In genomic region chr2:157546686-157547085, GRCm38 (mm10) we compare ENCODE assay signal across 19 mouse cellular contexts. TPM values are rescaled to one million over a fixed set of nuclear protein-coding genes. Genes with fewer than 3 reads are reported as not detected.
A peak's percentile ranks its signal among the peaks of the same experiment; 100 is the strongest.
DNase-seq lines count a peak whose midpoint lies in the region; ATAC-seq lines count a peak whose summit lies in the region.
"Had no signal": no experiment of that assay in that cellular context is flagged by ENCODE, and none has a peak within 500 bp of the region (broad histone marks: within the 10 kb centered on the region; RNA-seq: fewer than 3 reads in every experiment).

No protein-coding gene starts in this region.

- peaks cover 72% of the 10 kb centered on the region for H3K4me1 ChIP-seq in forebrain, embryonic 10.5 days
- peaks cover 54% of the 10 kb centered on the region for H3K4me1 ChIP-seq in forebrain, embryonic 13.5 days
- H3K4me1 ChIP-seq in midbrain, embryonic 13.5 days (replicated peaks) = peaks cover 62% of the 10 kb centered on the region
- peaks cover 69% of the 10 kb centered on the region for H3K4me1 ChIP-seq in midbrain, embryonic 10.5 days
- H3K4me1 ChIP-seq in forebrain, embryonic 16.5 days (replicated peaks; ENCODE audit: control insufficient read depth, insufficient read depth, low read length) = peaks cover 38% of the 10 kb centered on the region
- H3K4me1 ChIP-seq in midbrain, embryonic 16.5 days (ENCODE audit: control insufficient read depth, insufficient read depth, low read length) = peaks cover 48% of the 10 kb centered on the region
- H3K4me1 ChIP-seq: kidney, embryonic 15.5 days had no signal

- H3K27ac ChIP-seq in forebrain, embryonic 10.5 days = peak overlapping the region; percentile 72; the same call in 1 of the 2 replicates
- no peak overlapping the region; the same call in 1 of the 2 replicates for H3K27ac ChIP-seq in forebrain, embryonic 13.5 days
- H3K27ac ChIP-seq in midbrain, embryonic 13.5 days = peak overlapping the region; percentile 78
- H3K27ac ChIP-seq in midbrain, embryonic 10.5 days (replicated peaks) = no peak overlapping the region
- H3K27ac ChIP-seq in forebrain, embryonic 16.5 days (ENCODE audit: low read length) = peak overlapping the region; percentile 35; the same call in 1 of the 2 replicates
- H3K27ac ChIP-seq in midbrain, embryonic 16.5 days (ENCODE audit: low read length) = peak overlapping the region; percentile 62
- H3K27ac ChIP-seq: embryonic facial prominence, embryonic 15.5 days; kidney, embryonic 15.5 days; liver, embryonic 13.5 days; lung, embryonic 15.5 days had no signal

- peaks cover 52% of the 10 kb centered on the region for H3K27me3 ChIP-seq in forebrain, embryonic 10.5 days (ENCODE audit: poor library complexity, severe bottlenecking)
- no peaks in the 10 kb centered on the region for H3K27me3 ChIP-seq in forebrain, embryonic 13.5 days
- no peaks in the 10 kb centered on the region for H3K27me3 ChIP-seq in midbrain, embryonic 13.5 days
- peaks cover 91% of the 10 kb centered on the region for H3K27me3 ChIP-seq in midbrain, embryonic 10.5 days (ENCODE audit: low read depth, poor library complexity, severe bottlenecking)
- H3K27me3 ChIP-seq in forebrain, embryonic 16.5 days (replicated peaks; ENCODE audit: control insufficient read depth, insufficient read depth, low read length) = no peaks in the 10 kb centered on the region
- no peaks in the 10 kb centered on the region for H3K27me3 ChIP-seq in midbrain, embryonic 16.5 days (ENCODE audit: control insufficient read depth, insufficient read depth, low read depth, low read length)
- H3K27me3 ChIP-seq: embryonic facial prominence, embryonic 15.5 days; kidney, embryonic 15.5 days; liver, embryonic 13.5 days; lung, embryonic 15.5 days had no signal

- ATAC-seq in forebrain, embryonic 13.5 days = no peak
- ATAC-seq in midbrain, embryonic 13.5 days = no peak
- no peak for ATAC-seq in forebrain, embryonic 16.5 days
- no peak for ATAC-seq in midbrain, embryonic 16.5 days

- no peak for DNase-seq in forebrain, embryonic 10.5 days (ENCODE audit: extremely low spot score, low spot score)
- no peak for DNase-seq in midbrain, embryonic 10.5 days (ENCODE audit: low spot score)
- no peak for DNase-seq in testis, postnatal 14 days (ENCODE audit: low spot score)
- no peak for DNase-seq in cerebellum, adult 8-10 months
- DNase-seq: adrenal gland, postnatal 10 days; cerebellum, adult 11-12 months; gastrocnemius, postnatal 25 days; heart, postnatal 14 days; left cerebral cortex, postnatal 4 days; liver, embryonic 13.5 days; right cerebral cortex, adult 18-20 months; thymus, adult 18-20 months had no signal

- H3K4me2 ChIP-seq in forebrain, embryonic 13.5 days = no peak overlapping the region
- no peak overlapping the region for H3K4me2 ChIP-seq in midbrain, embryonic 13.5 days (replicated peaks)
- H3K4me2 ChIP-seq in forebrain, embryonic 16.5 days (ENCODE audit: low read length) = no peak overlapping the region
- no peak overlapping the region for H3K4me2 ChIP-seq in midbrain, embryonic 16.5 days (ENCODE audit: low read length)
- H3K4me2 ChIP-seq: embryonic facial prominence, embryonic 15.5 days; kidney, embryonic 15.5 days; liver, embryonic 13.5 days; lung, embryonic 15.5 days had no signal

- no peak overlapping the region for H3K4me3 ChIP-seq in forebrain, embryonic 10.5 days
- no peak overlapping the region for H3K4me3 ChIP-seq in forebrain, embryonic 13.5 days
- H3K4me3 ChIP-seq in midbrain, embryonic 13.5 days (replicated peaks) = no peak overlapping the region
- no peak overlapping the region for H3K4me3 ChIP-seq in midbrain, embryonic 10.5 days
- H3K4me3 ChIP-seq in forebrain, embryonic 16.5 days (replicated peaks; ENCODE audit: low read length) = no peak overlapping the region
- no peak overlapping the region for H3K4me3 ChIP-seq in midbrain, embryonic 16.5 days (ENCODE audit: low read depth, low read length)
- H3K4me3 ChIP-seq: embryonic facial prominence, embryonic 15.5 days; kidney, embryonic 15.5 days; liver, embryonic 13.5 days; lung, embryonic 15.5 days had no signal

- H3K9me3 ChIP-seq in forebrain, embryonic 10.5 days = no peaks in the 10 kb centered on the region
- no peaks in the 10 kb centered on the region for H3K9me3 ChIP-seq in forebrain, embryonic 13.5 days (replicated peaks)
- no peaks in the 10 kb centered on the region for H3K9me3 ChIP-seq in midbrain, embryonic 13.5 days
- H3K9me3 ChIP-seq in midbrain, embryonic 10.5 days (replicated peaks) = no peaks in the 10 kb centered on the region
- H3K9me3 ChIP-seq in forebrain, embryonic 16.5 days (ENCODE audit: control insufficient read depth, low read length) = no peaks in the 10 kb centered on the region
- no peaks in the 10 kb centered on the region for H3K9me3 ChIP-seq in midbrain, embryonic 16.5 days (replicated peaks; ENCODE audit: control insufficient read depth, low read length, poor library complexity, severe bottlenecking)
- H3K9me3 ChIP-seq: embryonic facial prominence, embryonic 15.5 days; kidney, embryonic 15.5 days; liver, embryonic 13.5 days; lung, embryonic 15.5 days had no signal

- H3K9ac ChIP-seq in forebrain, embryonic 13.5 days = no peak overlapping the region
- 0 out of 2 replicates have a peak overlapping the region, but pooled peaks have one; percentile 16 for H3K9ac ChIP-seq in midbrain, embryonic 13.5 days (replicated peaks)
- no peak overlapping the region for H3K9ac ChIP-seq in forebrain, embryonic 16.5 days (replicated peaks; ENCODE audit: low read depth, low read length)
- H3K9ac ChIP-seq in midbrain, embryonic 16.5 days (ENCODE audit: low read depth, low read length) = no peak overlapping the region
- H3K9ac ChIP-seq: embryonic facial prominence, embryonic 15.5 days; kidney, embryonic 15.5 days; liver, embryonic 13.5 days; lung, embryonic 15.5 days had no signal

- H3K36me3 ChIP-seq in forebrain, embryonic 10.5 days (replicated peaks) = peaks cover 42% of the 10 kb centered on the region
- H3K36me3 ChIP-seq in forebrain, embryonic 13.5 days (ENCODE audit: poor library complexity, severe bottlenecking) = peaks cover 26% of the 10 kb centered on the region
- peaks cover 24% of the 10 kb centered on the region for H3K36me3 ChIP-seq in midbrain, embryonic 13.5 days
- peaks cover 20% of the 10 kb centered on the region for H3K36me3 ChIP-seq in midbrain, embryonic 10.5 days
- no peaks in the 10 kb centered on the region for H3K36me3 ChIP-seq in forebrain, embryonic 16.5 days (ENCODE audit: control insufficient read depth, insufficient read depth)
- no peaks in the 10 kb centered on the region for H3K36me3 ChIP-seq in midbrain, embryonic 16.5 days (ENCODE audit: control insufficient read depth, insufficient read depth, low read length)
- H3K36me3 ChIP-seq: liver, embryonic 13.5 days had no signal

RNA-seq across cellular contexts. Expression of gene Nnat, which starts 13.2 kb away (rescaled TPM):
- polyA plus RNA-seq in forebrain, embryonic 10.5 days (2016; fragmentation: Nextera tagmentation; extraction: Ambion mirVana) = 1,904 and 2,173 TPM in 2 replicates
- 6,508 and 7,407 TPM in 2 replicates for polyA plus RNA-seq in forebrain, embryonic 13.5 days (2015; fragmentation: Nextera tagmentation; extraction: Ambion mirVana)
- polyA plus RNA-seq in midbrain, embryonic 13.5 days (2015; fragmentation: Nextera tagmentation; extraction: Ambion mirVana) = 8,644 and 8,868 TPM in 2 replicates
- polyA plus RNA-seq in midbrain, embryonic 10.5 days (2016; fragmentation: Nextera tagmentation; extraction: Ambion mirVana) = 1,354 and 2,071 TPM in 2 replicates
- polyA plus RNA-seq in forebrain, embryonic 16.5 days (2015; fragmentation: Nextera tagmentation; extraction: Ambion mirVana) = 5,254 and 7,174 TPM in 2 replicates
- polyA plus RNA-seq in midbrain, embryonic 16.5 days (2015; fragmentation: Nextera tagmentation; extraction: Ambion mirVana) = 9,243 and 10,143 TPM in 2 replicates

RNA-seq across cellular contexts. Expression of gene Blcap, which starts 24.4 kb away (rescaled TPM):
- polyA plus RNA-seq in forebrain, embryonic 10.5 days (2016; fragmentation: Nextera tagmentation; extraction: Ambion mirVana) = 78.7 and 82.3 TPM in 2 replicates
- polyA plus RNA-seq in forebrain, embryonic 13.5 days (2015; fragmentation: Nextera tagmentation; extraction: Ambion mirVana) = 161 and 187 TPM in 2 replicates
- 246 and 256 TPM in 2 replicates for polyA plus RNA-seq in midbrain, embryonic 13.5 days (2015; fragmentation: Nextera tagmentation; extraction: Ambion mirVana)
- polyA plus RNA-seq in midbrain, embryonic 10.5 days (2016; fragmentation: Nextera tagmentation; extraction: Ambion mirVana) = 76.4 and 103 TPM in 2 replicates
- 196 and 239 TPM in 2 replicates for polyA plus RNA-seq in forebrain, embryonic 16.5 days (2015; fragmentation: Nextera tagmentation; extraction: Ambion mirVana)
- 357 and 363 TPM in 2 replicates for polyA plus RNA-seq in midbrain, embryonic 16.5 days (2015; fragmentation: Nextera tagmentation; extraction: Ambion mirVana)

Comparison
In these comparisons a context has a peak if more than half of its experiments do, and no peak if none do; other contexts are left out.
1. H3K27ac ChIP-seq: peak in forebrain, embryonic 10.5 days (single experiment), midbrain, embryonic 13.5 days (single experiment), forebrain, embryonic 16.5 days (single experiment) and midbrain, embryonic 16.5 days (single experiment); none in forebrain, embryonic 13.5 days (single experiment) and midbrain, embryonic 10.5 days (single experiment).